In the genomic region with DNA sequence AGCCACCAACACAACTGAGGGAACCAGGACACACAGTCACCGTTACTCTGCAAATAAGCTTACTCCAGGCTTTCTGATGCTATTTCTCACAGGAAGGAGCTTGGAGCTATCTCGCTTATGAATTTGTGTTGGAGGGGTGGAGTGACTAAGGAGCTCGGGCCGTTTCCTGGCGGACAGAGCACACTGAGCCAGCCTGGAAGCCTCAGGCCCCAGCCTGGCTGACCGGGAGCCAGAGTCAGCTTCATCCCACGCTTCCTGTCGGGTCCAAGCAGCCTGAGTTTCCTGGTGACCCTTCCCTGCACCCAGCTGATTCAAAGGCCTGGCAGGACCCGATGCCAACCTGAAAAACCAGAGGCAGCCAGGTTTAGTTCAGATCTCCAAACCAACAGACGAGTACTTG, we compare ENCODE assay signal across 8 mouse cellular contexts. TPM values are rescaled to one million over a fixed set of nuclear protein-coding genes. Genes with fewer than 3 reads are reported as not detected.
DNase-seq lines count a peak whose midpoint lies in the region; ATAC-seq lines count a peak whose summit lies in the region.

No protein-coding gene starts in this region.

- no peaks in the 10 kb centered on the region for H3K27me3 ChIP-seq in liver, embryonic 15.5 days
- no peaks in the 10 kb centered on the region for H3K27me3 ChIP-seq in midbrain, embryonic 16.5 days (ENCODE audit: control insufficient read depth, insufficient read depth, low read depth, low read length)

- H3K9ac ChIP-seq in liver, embryonic 15.5 days = no peak overlapping the region
- H3K9ac ChIP-seq in midbrain, embryonic 16.5 days (ENCODE audit: low read depth, low read length) = no peak overlapping the region

- no peaks in the 10 kb centered on the region for H3K36me3 ChIP-seq in liver, embryonic 15.5 days (replicated peaks)
- H3K36me3 ChIP-seq in midbrain, embryonic 16.5 days (ENCODE audit: control insufficient read depth, insufficient read depth, low read length) = no peaks in the 10 kb centered on the region

- no peak overlapping the region for H3K27ac ChIP-seq in liver, embryonic 15.5 days (replicated peaks)
- H3K27ac ChIP-seq in midbrain, embryonic 16.5 days (ENCODE audit: low read length) = no peak overlapping the region

- ATAC-seq in liver, embryonic 15.5 days (ENCODE audit: insufficient read depth) = peak; percentile 44; the same call in 1 of the 2 replicates
- ATAC-seq in midbrain, embryonic 16.5 days = no peak

- H3K9me3 ChIP-seq in liver, embryonic 15.5 days (replicated peaks) = no peaks in the 10 kb centered on the region
- no peaks in the 10 kb centered on the region for H3K9me3 ChIP-seq in midbrain, embryonic 16.5 days (replicated peaks; ENCODE audit: control insufficient read depth, low read length, poor library complexity, severe bottlenecking)

- no peaks in the 10 kb centered on the region for H3K4me1 ChIP-seq in liver, embryonic 15.5 days (replicated peaks)
- no peaks in the 10 kb centered on the region for H3K4me1 ChIP-seq in midbrain, embryonic 16.5 days (ENCODE audit: control insufficient read depth, insufficient read depth, low read length)

- H3K4me3 ChIP-seq in liver, embryonic 15.5 days (replicated peaks) = no peak overlapping the region
- no peak overlapping the region for H3K4me3 ChIP-seq in midbrain, embryonic 16.5 days (ENCODE audit: low read depth, low read length)

- no peak overlapping the region for H3K4me2 ChIP-seq in liver, embryonic 15.5 days
- no peak overlapping the region for H3K4me2 ChIP-seq in midbrain, embryonic 16.5 days (ENCODE audit: low read length)

- WGBS in liver, embryonic 15.5 days (ENCODE audit: insufficient replicate concordance) = 50% methylated on average over 10 of the region's 10 CpGs
- WGBS in midbrain, embryonic 16.5 days = 82% methylated on average over 10 of the region's 10 CpGs

- intact Hi-C loops in heart, postnatal 25 days (cut with DNase I) = no loop called here

- peak; percentile 83 for DNase-seq in NIH3T3 (ENCODE audit: low read depth)
- peak; percentile 16 to 50 for DNase-seq in gastrocnemius, adult 8-10 months (ENCODE audit: low spot score in 2 of 2)
- peak; percentile 71 for DNase-seq in heart, postnatal 25 days (ENCODE audit: low spot score)
- DNase-seq in thymus, postnatal 36 days = no peak
- no peak for DNase-seq in frontal cortex, postnatal 25 days (ENCODE audit: low spot score in 2 of 2)
- DNase-seq in left cerebral cortex, adult 8-10 months (ENCODE audit: low spot score in 2 of 2) = no peak

RNA-seq across cellular contexts. Expression of a gene that starts 31.7 kb away (rescaled TPM):
- 10 to 100 TPM in 3 of 4 experiments, 1 to 10 TPM in 1; 8.2 to 15.4 (median 13.4) TPM for total RNA-seq in gastrocnemius, adult 8-10 months (2022)
- 10 to 100 TPM; 69.0 to 75.5 TPM for total RNA-seq in heart, postnatal 25 days (2021)
- polyA plus RNA-seq in liver, embryonic 15.5 days (2015; fragmentation: Nextera tagmentation; extraction: Ambion mirVana) = 246 and 250 TPM in 2 replicates
- 137 and 153 TPM in 2 replicates for polyA plus RNA-seq in midbrain, embryonic 16.5 days (2015; fragmentation: Nextera tagmentation; extraction: Ambion mirVana)
- total RNA-seq in left cerebral cortex, adult 8-10 months (2022) = 10 to 100 TPM; 21.1 to 29.7 (median 25.1) TPM

RNA-seq across cellular contexts. Expression of a gene that starts 47.1 kb away (rescaled TPM):
- total RNA-seq in gastrocnemius, adult 8-10 months (2022) = 10 to 100 TPM; 25.3 to 32.9 (median 28.0) TPM
- total RNA-seq in heart, postnatal 25 days (2021) = 10 to 100 TPM; 35.4 to 41.0 TPM
- polyA plus RNA-seq in liver, embryonic 15.5 days (2015; fragmentation: Nextera tagmentation; extraction: Ambion mirVana) = 2.7 and 3.2 TPM in 2 replicates
- polyA plus RNA-seq in midbrain, embryonic 16.5 days (2015; fragmentation: Nextera tagmentation; extraction: Ambion mirVana) = 11.3 and 12.1 TPM in 2 replicates
- 10 to 100 TPM; 26.7 to 31.8 (median 29.4) TPM for total RNA-seq in left cerebral cortex, adult 8-10 months (2022)

RNA-seq across cellular contexts. Expression of a gene that starts 57.9 kb away (rescaled TPM):
- total RNA-seq in gastrocnemius, adult 8-10 months (2022) = 1 to 10 TPM; 1.6 to 2.4 (median 1.9) TPM
- total RNA-seq in heart, postnatal 25 days (2021) = 1 to 10 TPM; 2.3 TPM
- polyA plus RNA-seq in liver, embryonic 15.5 days (2015; fragmentation: Nextera tagmentation; extraction: Ambion mirVana) = 4.5 and 5.6 TPM in 2 replicates
- polyA plus RNA-seq in midbrain, embryonic 16.5 days (2015; fragmentation: Nextera tagmentation; extraction: Ambion mirVana) = 5.8 and 6.8 TPM in 2 replicates
- total RNA-seq in left cerebral cortex, adult 8-10 months (2022) = 1 to 10 TPM; 2.5 to 4.4 (median 4.0) TPM

Comparison
In these comparisons a context has a peak if more than half of its experiments do, and no peak if none do; other contexts are left out.
1. DNase-seq: peak in NIH3T3 (single experiment), gastrocnemius, adult 8-10 months (2 of 2) and heart, postnatal 25 days (single experiment); none in thymus, postnatal 36 days (0 of 2), frontal cortex, postnatal 25 days (0 of 2) and left cerebral cortex, adult 8-10 months (0 of 2).